Mouse (Mus musculus) monocyte, adult 5-6 weeks (primary cell): ENCODE data around the gene Rapgef5. TPM values are rescaled to one million over a fixed set of nuclear protein-coding genes. Genes with fewer than 3 reads are reported as not detected.

Experiments
- ATAC-seq: fragments of 153-309, 156-312 bp; replicated peaks from 2 replicates; pipeline ENCODE4 v1.8.0; 2017; ENCODE audit warnings: mild to moderate bottlenecking; ENCODE audit not compliant: low TSS enrichment, insufficient number of reproducible peaks, severe bottlenecking, poor library complexity, low FRiP score
- total RNA-seq: library from RNA; stranded (forward); fragments of 200-1000, 200-491, 200-594 nt; gene quantifications from 3 replicates; pipeline ENCODE4 v1.2.3, GENCODE M21; 2017

The Rapgef5 gene
- total RNA-seq, 1 experiment from 2014 or later: 3.5 TPM

DNA sequence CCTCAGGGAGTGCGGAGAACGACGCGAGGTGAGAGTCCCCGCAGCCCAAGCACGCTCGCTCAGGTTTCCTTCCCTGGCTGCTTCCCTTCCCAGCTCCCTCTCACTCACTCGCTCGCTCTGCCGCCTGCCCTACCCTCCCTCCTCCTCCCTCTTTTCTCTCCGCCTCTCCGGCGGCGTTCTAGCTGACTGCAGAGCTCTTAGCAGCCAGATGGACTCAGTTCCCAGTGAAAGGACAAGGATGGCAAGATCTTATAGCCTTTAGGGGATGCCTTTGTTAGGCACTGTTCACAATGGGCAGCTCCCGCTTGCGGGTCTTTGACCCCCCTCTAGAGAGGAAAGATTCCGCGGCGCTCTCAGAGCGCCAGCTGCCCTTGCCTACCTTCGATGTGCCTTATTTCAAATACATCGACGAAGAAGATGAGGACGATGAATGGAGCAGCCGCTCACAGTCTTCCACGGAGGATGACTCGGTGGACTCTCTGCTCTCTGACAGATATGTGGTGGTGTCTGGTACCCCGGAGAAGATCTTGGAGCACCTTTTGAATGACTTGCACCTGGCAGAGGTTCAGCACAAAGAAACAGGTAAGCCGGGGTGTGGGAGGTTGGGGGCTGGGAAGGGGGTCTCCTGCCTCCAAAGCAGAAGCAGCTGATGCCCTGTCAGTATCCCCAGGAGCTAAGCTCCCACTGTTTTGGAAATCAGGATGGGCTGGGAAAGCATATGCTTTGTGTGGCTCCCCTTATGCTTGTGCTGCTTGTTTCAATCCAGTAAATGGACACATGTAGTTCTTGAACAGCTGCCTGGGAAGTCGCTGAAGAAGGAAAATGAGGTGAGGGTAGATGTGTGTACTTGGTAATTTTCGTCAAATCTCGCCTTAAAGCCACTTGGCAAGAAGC, 172.6 kb downstream of the Rapgef5 start:
- ATAC-seq: no peak

DNA sequence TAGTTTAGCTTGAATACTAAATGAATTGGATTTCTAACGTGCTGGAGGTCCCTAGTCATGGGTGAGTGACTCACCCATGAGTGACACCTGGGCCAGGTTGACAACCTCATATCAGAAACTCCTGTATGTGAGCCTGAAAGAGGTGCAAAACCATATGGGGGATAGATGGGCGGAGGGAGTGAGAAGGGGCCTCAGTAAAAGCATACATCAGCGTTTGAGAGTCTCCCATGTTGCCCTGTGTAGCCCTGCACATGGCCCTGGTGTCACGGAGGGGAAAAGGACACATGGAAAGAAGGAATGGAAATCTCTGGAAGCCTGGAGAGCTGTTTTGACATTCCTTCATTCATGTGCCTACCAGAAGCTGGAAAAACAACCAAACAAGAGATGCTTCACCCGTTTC, 175.1 kb downstream of the Rapgef5 start:
- ATAC-seq: no peak

DNA sequence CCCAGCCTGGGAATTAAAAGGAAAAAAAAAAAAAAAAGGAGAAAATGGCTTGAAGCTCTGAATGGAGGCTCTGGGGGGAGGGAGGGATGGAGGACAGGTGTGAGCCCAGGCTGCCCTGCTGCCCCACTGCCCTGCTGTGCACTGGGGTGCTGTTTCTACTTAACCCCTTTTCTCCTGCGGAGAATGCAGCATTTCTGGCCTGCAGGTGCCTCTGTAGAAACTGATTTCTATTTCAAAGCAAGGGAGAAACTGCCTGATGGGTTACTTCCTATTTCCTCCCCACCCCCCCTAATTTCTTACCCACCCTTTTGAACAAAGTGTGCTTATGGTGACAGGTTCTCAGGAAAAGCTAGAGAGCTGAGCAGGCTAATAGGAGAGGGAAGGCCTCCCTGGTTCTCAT, 176.5 kb downstream of the Rapgef5 start:
- ATAC-seq: no peak

DNA sequence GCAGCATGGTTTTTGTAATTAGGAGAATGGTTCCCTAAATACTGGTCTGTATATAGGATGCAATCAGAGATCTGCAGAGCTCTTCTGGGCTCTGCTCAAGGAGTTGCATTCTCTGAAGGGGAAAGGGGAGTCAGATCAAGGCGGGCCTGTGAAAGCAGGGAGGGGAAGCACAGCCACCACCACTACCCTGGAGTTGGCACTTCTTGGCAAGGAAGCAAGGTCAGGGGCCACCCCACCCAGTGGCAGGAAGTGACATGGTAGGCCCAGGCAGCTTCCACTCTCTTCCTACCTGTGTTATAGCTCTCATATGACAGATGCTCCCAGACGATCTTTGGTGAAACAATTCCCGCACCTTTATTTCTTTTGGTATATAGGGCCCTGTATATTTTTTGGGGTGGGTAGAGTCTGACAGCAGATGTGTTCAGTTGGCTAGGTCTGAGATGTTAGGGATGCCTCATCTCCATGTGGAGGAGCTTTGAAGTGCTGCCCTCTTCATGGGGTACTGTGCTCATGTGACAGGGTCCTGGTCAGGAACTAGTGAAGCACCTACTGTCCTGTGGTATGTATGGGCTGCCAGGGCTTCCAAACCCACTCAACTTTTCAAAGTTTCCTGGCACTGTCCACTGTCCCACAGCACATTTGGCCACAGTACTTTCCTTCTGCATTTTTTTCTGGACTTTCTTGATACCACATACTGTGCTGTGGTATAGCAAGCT, 183.8 kb downstream of the Rapgef5 start:
- no peak for ATAC-seq

DNA sequence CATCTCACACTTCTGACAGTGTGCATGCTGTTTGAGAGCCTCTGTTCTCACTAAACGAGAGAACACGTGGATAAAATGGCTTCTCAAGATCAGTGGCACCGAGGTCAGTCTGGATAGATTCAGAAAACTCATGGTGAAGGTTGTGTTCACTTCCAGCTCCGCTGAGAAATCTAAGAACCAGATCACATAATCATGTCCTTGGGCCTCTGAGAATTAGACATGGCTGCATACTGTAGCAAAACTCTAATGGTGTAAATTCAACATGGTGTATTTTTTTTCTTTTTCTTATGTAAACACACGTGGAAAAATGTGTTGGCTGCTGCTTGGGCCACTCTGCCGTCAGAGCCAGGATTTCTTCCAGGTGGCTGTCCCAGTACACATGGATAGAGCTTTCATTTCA, 184.6 kb downstream of the Rapgef5 start:
- ATAC-seq: no peak

DNA sequence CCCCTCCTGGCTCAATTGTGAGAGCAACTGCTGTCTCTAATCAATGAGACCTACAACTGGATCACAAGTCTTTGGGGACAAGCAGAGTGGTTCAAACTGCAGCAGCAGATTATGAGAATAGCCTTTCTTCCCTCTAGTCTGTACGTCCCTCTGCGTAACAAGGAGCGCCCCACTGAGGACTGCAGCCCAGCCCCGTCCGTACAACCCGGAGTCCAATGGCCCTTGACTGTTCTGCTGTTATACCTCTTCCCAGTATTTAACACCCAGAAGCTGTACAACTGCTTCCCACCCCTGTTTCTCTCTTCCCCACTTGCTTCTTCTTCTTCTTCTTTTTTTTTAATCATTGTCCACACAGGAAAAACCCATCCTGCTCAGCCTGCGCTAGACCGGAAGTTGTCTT, 186.0 kb downstream of the Rapgef5 start:
- ATAC-seq: no peak

DNA sequence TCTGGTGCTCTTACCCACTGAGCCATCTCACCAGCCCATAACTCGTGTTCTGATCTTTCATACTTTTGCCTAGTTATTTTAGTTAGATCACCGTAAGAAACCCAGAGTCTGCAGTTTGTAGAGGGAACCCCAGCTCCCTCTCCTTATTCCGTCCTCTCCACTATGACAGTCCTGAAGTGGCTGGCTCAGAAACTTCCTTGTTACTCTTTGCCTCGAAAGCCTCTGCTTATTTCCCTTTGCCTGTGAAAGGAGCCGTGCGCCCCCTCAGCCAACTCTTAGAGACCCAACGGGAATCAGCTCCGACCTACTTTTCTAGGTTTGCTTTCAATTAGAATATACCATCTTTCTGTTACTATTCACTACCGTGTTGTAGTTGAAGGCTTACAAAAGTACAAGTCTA, 186.6 kb downstream of the Rapgef5 start:
- ATAC-seq: no peak

DNA sequence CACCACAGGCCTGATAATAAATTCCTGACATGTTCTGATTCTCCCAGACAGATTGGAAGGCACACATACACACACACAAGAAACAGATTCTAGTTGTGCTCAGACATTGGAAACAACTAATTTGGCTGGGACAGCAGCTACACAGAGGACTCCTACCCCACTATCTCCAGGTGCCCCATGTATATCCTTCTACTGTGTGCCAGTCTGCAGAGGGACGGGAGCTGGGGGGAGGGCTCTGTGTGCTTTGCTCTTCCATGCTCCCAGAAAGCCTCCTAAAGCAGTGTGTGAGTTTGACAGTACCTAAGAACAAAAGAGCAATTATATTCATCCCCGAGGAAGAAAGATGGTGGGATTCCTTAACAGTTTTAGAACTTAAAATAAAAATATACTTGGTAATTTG, 187.1 kb downstream of the Rapgef5 start:
- ATAC-seq: no peak

DNA sequence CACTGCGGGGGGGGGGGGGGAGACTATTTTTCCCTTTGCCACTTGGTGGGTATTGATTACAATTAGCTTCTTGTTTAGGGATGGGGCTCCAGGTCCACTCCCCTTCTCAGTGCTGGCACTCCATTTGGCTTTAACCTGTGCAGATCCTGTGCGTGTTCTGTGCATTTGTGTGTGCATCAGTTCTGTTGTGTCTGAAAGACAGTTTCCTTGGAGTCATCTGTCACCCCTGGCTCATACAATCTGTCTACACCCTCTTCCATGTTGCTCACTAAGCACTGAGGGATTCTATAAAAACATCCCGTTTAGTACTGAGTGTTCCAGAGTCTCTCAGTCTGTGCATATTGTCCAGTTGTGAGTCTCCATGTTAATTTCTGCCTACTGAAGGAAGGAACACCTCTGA, 189.0 kb downstream of the Rapgef5 start:
- no peak for ATAC-seq

DNA sequence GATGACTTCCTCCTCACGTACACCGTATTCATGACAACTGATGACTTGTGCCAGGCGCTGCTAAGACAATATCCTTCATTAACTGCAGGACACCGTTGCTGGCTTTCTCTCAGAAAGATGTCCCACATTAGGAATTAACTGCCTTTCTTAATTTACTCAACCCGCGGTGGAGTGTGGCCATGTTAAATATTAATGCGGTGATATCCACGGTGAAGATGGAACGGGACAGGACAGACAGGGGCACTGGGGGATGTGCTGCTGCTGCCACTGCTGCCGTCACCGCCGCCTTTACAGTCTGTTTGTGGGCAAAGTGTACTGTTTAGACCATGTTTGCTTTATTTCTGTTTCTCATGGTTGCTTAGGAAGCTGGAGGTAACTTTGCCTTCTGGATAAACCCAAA, 193.0 kb downstream of the Rapgef5 start:
- no peak for ATAC-seq

DNA sequence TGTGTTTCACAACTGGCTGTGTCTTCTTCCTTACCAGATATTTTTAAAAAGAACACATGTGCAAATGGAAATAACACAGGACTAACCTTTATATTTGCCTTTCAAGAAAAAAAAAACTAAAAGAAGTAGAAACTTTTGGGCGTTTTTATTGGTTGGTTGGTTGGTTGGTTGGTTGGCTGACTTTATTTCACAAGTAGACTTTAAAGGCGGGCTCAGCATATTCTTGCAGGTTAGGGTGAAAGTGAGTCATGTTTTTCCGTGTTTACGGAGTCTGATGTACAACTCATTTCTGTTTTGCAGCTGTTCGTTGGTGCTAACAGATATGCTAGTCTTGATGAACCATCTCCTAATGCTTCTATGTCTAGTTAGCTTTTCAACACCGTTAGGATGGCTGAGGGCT, 196.2 kb downstream of the Rapgef5 start:
- no peak for ATAC-seq

DNA sequence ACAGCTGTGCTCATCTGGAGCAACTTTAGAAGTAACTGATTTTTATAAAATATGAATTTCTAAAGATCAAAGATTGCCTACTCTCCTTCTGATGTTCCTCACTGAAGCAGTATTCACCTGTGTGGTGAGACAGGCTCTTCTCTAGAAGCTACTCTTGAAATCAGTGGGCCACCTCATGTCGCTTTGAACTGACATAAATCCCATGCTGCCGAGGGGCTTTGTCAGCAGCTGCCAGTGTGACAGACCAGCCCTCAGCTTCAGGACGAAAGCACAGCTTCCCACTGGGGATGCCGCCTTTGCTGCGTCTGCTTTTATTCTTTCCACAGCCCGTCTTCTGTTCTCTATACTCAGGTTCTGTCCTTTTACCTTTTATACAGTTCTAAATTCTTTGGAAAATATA, 197.3 kb downstream of the Rapgef5 start:
- ATAC-seq: no peak

DNA sequence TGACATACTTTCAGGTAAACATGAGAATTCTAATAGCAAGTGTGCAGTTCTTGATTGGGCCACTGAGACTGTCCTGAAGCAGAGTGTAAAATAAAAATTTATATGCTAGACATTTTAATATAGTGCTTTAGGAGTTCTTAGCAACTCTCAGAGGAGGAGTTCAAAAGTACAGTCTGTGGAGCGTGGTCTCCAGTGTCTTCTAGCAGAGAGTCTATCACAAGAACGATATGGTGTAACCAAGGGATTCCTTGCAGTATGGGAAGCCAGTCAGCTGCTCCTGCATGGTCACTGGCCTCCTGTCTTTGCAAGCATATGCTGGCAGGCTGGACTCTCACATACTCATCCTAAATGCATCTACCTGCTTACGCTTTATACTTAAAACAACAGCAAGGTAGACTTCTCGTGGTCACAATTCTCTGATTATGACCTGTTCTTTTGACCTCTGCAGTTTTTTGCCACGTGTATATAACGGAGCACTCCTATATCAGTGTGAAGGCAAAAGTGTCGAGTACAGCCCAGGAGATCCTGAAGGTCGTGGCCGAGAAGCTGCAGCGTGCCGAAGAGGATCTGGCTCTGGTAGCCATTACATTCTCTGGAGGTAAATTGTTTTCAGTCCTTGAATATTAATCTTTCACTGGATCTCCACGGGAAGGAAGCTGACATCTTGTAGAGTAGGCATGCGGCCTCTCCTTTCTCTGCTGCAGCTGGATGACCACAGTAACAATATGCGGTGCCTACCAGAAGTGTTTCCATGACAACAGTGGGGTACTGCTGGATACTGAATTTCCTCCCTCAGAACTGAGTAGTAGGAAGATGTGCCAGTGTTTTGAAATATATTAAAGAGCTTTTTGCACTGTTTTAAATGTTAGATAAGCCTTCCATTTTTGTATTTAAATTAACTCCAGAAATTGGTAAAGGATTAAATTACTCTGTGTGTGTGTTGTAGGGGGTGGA, 204.8 kb downstream of the Rapgef5 start:
- no peak for ATAC-seq

DNA sequence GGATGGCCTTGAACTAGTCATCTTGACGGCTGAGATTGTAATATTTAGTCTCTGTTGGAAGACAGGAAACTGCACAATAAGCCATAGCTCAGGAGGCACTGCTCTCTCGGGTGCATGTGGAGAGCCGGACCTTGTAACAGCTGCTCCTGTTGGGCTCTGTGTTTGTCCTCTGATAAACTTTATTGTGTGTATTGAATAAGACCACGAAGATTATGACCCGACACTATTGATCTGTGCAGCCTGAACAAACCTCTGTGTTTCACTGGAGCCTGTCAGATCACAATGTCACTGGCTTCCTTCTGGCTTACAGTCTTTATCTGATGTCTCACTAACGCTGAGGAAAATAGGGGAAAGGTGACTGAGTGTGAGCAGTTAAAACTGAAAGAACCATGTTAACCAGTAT, 205.5 kb downstream of the Rapgef5 start:
- ATAC-seq: no peak

DNA sequence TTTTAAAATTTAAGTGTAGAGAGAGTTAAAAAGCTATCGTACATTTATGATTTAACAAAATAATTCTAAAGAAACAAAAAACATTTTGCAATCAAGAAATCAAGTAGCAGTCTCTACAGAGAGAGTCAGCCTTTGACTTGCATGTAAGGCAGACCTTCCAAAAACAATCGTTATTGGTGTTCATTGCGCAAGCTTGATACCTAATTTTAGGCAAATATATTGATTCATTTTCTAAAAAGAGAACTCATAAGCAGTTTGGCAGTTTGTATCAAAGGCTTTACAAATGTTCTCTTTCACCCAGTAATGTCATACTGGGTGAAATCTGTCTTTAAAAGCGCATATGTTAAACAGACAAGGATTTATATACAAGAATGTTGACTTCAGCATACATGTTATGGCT, 208.7 kb downstream of the Rapgef5 start:
- no peak for ATAC-seq

DNA sequence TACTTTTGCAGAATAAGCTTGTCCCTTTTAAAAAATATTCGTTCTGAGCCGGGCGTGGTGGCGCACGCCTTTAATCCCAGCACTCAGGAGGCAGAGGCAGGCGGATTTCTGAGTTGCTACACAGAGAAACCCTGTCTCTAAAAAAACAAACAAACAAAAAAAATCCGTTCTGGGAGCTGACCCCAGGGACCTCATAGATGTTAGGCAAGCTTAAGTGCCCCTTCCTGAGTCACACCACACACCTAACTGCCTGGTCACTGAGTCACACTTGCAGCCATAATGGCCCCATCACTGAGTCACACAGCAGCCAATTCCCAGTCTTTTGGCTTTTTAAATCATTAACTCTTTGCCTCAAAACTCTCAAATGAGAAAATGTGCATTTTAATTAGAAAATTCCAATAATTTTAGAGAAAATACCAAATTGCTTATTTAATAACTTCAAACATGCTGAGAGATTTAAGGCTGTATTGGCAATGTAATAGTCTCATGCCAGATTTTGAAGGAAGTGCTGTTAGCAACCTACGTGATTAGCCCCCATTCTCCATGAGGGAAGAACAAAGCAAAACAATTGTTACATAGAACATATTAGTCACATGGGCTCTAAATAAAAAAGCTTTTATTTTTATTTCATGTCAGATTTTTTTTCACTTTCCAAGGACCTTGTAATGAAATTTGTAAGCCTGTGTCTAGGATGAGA, 211.3 kb downstream of the Rapgef5 start:
- ATAC-seq: no peak

DNA sequence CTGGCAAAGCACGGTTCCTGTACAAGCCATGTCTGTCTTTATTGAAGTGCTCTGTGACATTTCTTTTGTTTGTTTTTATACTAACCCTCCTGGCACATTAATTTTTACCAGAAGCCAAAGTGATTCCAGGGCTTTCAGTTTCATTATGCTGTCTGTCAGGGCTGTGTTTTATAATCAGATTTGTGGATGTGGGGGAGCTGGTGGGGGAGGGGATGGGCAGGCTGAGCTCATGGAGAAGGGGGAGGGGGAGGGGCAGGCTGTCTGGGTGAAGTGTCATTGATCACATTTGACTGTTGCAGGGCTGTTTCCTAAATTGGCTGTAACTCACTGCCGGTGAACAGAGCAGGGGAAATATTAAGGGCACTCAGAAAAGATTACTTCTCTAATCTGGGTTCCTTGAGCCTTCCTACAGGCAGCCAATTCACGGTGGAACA, 211.9 kb downstream of the Rapgef5 start:
- ATAC-seq: no peak

DNA sequence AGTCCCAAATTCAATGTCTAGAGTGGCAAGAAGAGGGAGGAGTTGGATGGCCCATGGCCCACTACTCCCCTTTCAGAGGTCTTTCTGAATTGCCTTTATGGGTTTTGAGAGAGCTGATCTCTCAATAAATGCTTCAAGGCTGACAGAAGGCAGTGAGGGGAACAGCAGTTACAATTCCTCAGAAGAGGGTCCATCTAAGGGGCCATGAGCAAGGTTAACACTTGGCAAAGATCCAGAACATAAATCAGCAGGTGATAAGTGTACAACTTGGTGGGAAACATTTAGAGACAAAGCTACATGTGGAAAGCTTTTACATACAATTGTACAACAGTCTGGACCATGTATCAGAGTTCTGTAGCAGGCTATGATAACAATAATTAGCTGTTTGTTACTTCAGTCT, 217.3 kb downstream of the Rapgef5 start:
- no peak for ATAC-seq
